Mouse (Mus musculus): ENCODE results near the gene Rara.

Rara gene

GRCm38 (mm10) chr11:98953835-98954320, 26.3 kb downstream of the Rara start:
- no peak for DNase-seq (ENCODE audit: low read depth)

DNA sequence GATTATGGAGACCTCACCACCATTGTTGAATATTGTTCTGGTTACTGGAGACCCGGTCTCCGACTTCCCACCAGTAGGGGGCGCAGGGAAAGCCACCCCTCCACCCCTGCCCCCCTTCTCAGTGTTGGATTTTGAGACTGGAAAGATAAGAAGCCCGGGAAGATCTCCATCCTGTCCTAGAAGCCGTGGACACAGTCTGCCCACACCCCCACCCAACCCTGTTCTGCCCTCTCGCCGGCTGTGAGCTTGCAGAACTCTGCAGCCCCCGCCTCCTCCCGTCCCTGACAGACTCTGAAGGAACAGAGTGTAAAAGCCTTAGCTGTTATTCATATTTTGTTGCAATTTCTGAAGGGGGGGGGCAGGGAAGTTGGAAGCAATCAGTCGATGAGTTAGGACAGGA, 26.8 kb downstream of the Rara start:
- no peak for DNase-seq (ENCODE audit: low read depth)

DNA sequence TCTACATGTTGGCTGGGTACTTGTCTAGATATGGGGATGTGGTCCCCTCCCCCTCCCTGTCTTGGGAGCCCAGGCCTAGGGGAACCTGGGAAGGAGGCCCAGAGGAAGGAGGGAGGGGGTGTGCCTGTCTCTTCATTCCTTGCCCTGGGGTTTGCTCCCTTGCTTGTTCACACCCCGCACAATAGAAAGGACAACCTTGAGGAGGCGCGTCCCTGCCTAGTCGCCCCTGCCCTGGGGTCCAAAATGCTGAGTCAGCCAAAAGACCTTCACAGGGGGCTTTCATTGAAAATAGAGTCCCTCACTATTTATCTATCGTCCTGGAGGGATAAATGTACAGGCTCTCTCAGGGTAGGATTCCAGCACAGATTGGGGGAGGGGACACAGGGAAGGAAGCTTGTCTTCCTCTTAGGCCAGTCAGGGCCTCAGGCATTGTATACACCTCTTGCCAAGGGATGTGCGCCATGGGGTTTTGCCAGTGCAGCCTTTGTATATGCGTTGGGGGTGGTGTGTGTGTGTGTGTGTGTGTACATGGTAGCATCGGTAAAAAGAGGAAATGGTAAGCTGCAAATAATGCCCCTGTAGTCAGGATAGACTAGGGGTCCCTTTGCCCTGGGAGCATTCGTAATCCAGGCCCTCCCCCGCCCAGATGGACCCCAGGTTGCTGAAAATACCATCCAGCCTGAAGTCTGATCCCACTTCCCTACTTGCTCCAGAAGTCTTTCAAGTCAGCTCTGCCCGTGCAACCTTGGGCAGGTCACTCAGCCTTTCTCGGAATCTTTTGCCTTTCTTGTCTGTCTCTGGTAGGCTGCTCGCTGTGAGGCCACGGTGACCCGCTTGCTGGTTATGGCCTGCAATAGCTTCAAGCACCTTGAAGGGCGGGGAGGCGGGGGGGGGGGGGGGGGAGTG, 27.4 kb downstream of the Rara start:
- no peak for DNase-seq (ENCODE audit: low read depth)

- DNase-seq (ENCODE audit: low read depth) = no peak
Measured at GRCm38 (mm10) chr11:98955707-98956235, 28.2 kb downstream of the Rara start.

- DNase-seq (ENCODE audit: low read depth) = no peak
Measured at GRCm38 (mm10) chr11:98956340-98956739, 28.7 kb downstream of the Rara start.

DNA sequence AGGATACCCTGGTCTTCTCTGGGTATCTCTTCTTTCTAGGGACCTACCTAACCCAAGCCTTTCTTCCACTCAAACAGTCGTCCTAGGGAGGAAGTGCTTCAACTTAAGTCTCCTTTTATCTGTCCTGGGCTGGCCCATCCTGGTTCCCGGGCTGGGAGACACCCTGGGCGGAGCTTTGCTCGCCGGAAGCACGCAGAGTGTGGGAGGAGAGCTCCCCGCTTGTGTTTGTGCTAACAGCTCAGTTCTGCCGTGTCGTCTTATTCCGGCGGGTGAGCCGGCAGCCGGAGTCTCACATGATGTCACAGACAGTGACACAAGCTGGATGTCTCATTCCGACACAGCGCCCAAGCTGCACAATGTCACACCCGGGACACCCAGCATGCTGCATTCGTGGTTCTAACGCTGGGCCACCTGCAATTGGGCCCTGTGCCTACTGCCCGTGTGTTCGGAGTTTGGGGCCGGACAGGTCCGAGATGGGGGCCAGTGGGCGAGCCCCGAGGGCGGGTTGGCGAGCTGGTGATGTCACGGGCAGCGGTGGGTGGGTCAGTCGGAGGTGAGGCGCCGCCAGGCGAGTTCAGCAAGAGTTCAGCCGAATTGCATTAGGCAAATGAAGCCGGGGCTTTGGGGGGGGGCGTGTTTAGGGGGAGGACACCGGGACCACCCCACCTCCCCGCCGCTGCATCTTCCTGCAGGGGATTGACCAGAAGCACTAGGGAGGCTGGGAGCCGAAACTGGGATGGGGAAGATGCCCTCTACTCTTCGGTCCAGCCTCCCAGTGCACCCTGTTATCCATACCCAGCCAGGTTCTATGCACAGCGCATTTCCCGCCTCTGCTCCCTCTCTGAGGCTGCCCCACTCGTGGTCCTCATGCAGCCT, 32.1 kb downstream of the Rara start:
- peak; percentile 79 for DNase-seq (ENCODE audit: low read depth)

DNA sequence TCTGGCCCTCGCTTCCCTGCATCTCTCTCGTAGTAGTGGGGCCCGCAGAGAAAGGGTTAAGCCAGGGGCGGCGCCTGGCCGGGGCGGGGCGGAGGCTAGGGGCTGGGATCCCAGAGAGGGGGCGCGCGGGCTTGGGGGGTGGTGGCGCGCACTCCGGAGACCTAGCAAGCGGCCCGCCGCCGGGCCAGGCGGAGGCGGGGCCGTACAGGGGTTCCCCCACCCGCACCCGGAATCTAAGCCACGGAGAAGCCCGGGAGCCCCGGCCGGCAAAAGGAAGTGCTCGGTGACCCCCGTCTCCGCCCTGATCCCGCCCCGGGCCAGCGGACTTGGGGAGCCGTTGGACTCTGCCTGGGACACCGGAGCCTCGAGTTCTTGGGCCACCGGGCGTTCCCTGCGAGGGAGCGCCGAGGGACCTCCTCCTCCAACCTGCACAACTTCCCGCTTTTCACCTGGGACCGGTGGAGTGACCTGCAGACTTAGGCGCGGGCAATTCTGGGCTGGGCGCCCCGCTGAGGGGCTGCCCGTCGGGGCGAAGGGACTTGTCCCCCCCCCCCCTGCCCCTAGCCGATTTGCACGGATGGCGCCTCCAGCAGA, 32.8 kb downstream of the Rara start:
- DNase-seq (ENCODE audit: low read depth) = no peak

- DNase-seq (ENCODE audit: low read depth) = no peak
Measured at GRCm38 (mm10) chr11:98961051-98961592, 33.5 kb downstream of the Rara start.

GRCm38 (mm10) chr11:98961766-98962165, 34.1 kb downstream of the Rara start:
- no peak for DNase-seq (ENCODE audit: low read depth)

DNA sequence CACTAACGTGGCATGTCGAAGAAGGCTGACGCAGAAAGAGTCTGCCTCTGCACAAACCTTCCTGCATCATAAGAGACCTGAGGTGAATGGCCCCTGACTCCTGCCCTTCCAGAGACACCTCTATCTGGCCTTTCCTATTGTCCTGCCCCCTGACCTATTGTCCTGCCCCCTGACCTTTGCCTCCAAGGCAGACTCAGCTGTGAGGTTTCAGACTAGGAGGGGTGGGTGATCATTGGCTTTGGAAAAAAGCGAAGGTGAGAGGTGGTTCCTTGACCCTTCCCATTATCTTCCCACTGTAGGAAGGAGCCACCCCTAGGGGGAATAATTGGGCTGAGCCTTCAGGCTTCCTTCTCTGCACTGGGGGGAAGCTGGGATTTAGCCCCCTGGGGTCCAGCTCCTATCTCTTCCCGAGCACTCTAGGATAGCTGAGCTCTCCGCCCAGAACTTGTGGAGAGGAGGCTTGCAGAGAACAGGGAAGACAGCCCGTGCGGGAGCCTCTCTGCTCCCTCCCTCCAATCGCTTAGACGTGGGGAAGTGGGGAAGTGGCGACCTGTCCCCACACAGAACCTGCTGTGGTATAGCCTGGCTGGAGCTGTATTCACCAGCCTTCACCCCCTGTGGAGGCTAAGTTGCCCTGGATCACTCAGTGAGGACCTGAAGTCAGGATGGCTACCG, 34.9 kb downstream of the Rara start:
- DNase-seq (ENCODE audit: low read depth) = no peak

GRCm38 (mm10) chr11:98963191-98964021, 35.8 kb downstream of the Rara start:
- DNase-seq (ENCODE audit: low read depth) = no peak

GRCm38 (mm10) chr11:98964201-98964615, 36.6 kb downstream of the Rara start:
- DNase-seq (ENCODE audit: low read depth) = no peak

GRCm38 (mm10) chr11:98964616-98965415, 37.2 kb downstream of the Rara start:
- DNase-seq (ENCODE audit: low read depth) = no peak

DNA sequence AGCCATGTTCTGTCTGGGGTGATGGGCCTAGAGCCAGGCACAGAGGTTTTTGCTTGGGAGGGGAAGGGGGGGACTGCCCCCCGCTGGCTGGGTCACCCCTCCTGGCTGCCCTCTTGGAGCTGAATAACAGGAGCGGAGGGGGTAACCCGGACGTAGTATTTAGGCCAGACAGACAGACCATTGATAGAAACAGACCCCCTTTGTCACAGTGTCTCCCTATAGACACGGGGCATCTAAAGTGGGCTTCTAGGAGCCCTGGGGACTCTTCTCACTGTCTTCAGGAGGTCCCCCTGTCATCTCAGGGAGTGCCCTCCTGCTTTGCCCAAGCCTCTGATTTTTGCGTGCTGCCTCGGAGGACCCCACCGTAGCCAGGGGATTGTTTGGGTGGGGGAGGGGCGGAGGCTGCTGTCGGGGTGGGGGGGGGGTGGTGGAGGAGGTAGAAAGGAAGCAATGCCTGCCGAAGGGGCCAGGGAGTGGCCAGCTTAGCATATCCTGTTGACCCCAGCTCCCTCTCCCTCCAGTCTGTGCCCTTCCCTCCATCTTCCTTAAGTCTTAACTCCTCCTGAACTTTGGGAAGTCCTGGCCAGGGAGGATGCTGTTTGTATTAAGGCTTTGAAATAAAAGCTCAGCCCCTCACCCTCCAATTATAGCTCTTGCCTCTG, 37.9 kb downstream of the Rara start:
- no peak for DNase-seq (ENCODE audit: low read depth)

- DNase-seq (ENCODE audit: low read depth) = no peak
Measured at GRCm38 (mm10) chr11:98966499-98967141, 39.0 kb downstream of the Rara start.

DNA sequence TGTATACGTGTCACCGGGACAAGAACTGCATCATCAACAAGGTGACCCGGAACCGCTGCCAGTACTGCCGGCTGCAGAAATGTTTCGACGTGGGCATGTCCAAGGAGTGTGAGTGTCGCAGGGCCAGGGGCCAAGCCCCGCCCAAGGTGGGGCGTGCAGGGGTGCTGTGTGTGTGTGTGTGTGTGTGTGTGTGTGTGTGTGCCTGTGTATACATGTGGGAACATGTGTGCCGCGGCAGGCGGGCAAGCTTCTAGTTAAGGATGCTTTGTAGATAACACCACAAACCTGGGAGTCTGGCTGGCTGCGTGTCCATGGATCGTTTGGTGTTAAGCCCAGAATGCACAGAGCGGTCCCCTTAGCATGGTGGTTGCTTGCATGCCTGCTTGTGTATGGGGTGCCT, 40.5 kb downstream of the Rara start:
- DNase-seq (ENCODE audit: low read depth) = no peak

DNA sequence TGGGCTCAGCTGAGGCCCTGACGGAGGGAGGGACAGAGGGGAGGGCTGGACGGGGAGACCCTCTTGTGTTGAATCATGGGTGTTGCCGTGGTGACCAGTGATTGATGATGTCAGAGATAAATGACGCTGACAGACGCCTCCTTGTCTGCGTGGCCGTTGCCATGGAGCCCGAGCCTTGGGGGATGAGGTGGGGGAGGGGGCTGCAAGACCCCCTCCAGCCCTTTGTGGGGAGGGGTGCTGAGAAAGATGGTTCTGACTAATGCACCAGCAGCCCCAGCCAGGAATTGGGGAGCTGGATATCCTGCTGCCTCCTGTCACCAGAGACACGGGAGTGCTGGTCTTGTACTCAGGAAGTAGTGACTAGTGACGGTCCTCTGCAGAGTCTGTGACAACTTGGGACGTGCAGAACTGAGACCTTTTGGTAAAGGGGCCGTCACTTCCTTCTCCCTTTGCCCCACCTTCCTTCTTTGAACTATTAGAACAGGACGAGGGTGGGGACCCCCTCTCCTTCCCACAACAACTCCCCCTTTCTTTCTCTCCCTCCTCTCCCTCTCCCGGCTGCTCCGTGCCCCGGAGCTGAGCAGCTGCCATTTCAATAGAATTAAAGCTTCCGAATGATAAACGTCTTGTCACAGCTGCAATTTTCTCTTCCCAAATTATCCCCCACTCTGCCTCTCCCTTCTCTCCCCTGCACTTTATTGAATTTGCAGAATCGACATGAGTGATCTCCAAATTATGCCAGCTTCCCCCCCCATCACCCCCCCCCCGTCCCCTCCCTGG, 41.3 kb downstream of the Rara start:
- DNase-seq (ENCODE audit: low read depth) = no peak

DNA sequence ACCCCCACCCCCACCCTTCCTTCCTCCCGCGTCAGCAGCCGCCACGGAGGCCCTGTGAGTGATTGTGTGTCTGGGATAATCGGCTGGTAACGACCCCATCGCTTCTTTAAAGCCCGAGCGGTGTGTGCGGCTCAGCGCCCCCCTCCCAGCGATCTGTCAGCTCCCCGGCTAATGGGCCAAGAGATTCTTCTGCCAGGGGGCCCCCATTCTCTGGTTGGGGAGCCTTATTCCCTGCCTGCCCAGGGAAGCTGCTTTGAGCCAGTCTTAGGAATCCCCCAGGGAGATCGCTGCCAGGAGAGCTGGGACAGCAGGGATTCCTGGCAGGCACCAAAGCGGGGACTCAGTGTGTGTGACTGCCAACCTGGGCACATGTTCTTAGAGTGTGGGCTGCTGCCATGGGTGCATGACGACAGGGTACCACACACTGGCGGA, 41.9 kb downstream of the Rara start:
- no peak for DNase-seq (ENCODE audit: low read depth)

Measured in c-Kit-positive CD71-positive TER-119-negative erythroid progenitor cells, embryonic 14.5 days (primary cell).